Mouse (Mus musculus) embryonic fibroblast, embryonic 13.5 days (primary cell): ENCODE data around the gene Jun.

ENCODE experiments used
- CTCF ChIP-seq: IDR thresholded peaks from 2 replicates; pipeline ENCODE4 v1.5.1; 2011; ENCODE audit warnings: mild to moderate bottlenecking, control low read depth, low read length, moderate library complexity, borderline replicate concordance; ENCODE audit not compliant: insufficient read depth
- POLR2A ChIP-seq: IDR thresholded peaks from 2 replicates; pipeline ENCODE4 v1.6.1; 2011; ENCODE audit warnings: low read depth, mild to moderate bottlenecking, control low read depth, low read length, moderate library complexity

- peak; percentile 31; the same call in 1 of the 2 replicates for TF ChIP-seq CTCF
- peak; percentile 45; the same call in 1 of the 2 replicates for TF ChIP-seq POLR2A
Measured at GRCm38 (mm10) chr4:95050518-95051278, 1.3 kb downstream of the Jun start.
